Mouse (Mus musculus): ENCODE results near the gene Chrna4. TPM values are rescaled to one million over a fixed set of nuclear protein-coding genes. Genes with fewer than 3 reads are reported as not detected.

Gene Chrna4
- polyA plus RNA-seq, 1 experiment from 2014 or later, result 0.33 TPM

- Histone ChIP-seq H3K4me1 (replicated peaks; ENCODE audit: control insufficient read depth, insufficient read depth, low read length) (no peaks in the 10 kb centered on the region), H3K27ac (ENCODE audit: low read depth, low read length) (no peak within 1 kb of the TSS), H3K4me2 (replicated peaks; ENCODE audit: low read depth) (no peak within 1 kb of the TSS), H3K9me3 (ENCODE audit: control insufficient read depth) (no peaks in the 10 kb centered on the region), H3K36me3 (ENCODE audit: control insufficient read depth, insufficient read depth) (peaks cover 12% of the 10 kb centered on the region), H3K4me3 (ENCODE audit: low read depth, low read length) (no peak within 1 kb of the TSS), H3K27me3 (replicated peaks; ENCODE audit: control insufficient read depth, insufficient read depth, low read length) (no peaks in the 10 kb centered on the region), H3K9ac (ENCODE audit: low read depth, low read length) (no peak within 1 kb of the TSS)
- no peak for ATAC-seq
- WGBS, result 54% methylated on average over 2 of the region's 2 CpGs
- no peak for TF ChIP-seq CTCF (IDR thresholded peaks at IDR 0.05; ENCODE audit: low read depth)
These were observed 56.9 kb downstream of the Chrna4 start, which contains the start of gene Col20a1 for GRCm38 (mm10) chr2:180986449-180986848. Gene Col20a1 (plus strand): TSS chr2:180986535.

DNA sequence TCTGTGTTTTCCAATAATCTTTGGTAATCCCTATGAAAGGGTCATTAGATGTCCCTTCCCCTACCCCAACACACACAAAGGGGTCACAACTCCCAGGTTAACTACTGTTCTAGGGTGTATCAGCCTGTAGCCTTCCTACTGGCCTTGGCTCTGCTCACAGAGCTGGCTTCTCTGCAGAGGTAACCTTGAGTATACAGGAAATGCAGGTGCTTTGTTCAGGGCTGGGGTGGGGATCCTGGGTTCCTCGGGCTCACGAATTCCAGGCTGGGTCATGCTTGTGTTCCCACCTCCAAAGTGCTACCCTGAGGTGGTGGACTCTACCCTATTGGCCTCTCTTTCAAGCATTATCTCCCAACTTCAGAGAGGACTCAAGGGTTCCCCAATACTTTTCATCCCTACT is 57.7 kb downstream of the Chrna4 start:
- 77% methylated on average over 2 of the region's 2 CpGs for WGBS
- no peaks in the 10 kb centered on the region for H3K4me1 ChIP-seq (replicated peaks; ENCODE audit: control insufficient read depth, insufficient read depth, low read length)
- no peak overlapping the region for H3K9ac ChIP-seq (ENCODE audit: low read depth, low read length)
- H3K27ac ChIP-seq (ENCODE audit: low read depth, low read length), result no peak overlapping the region
- H3K4me2 ChIP-seq (replicated peaks; ENCODE audit: low read depth), result no peak overlapping the region
- no peak overlapping the region for H3K4me3 ChIP-seq (ENCODE audit: low read depth, low read length)
- ATAC-seq, result no peak
- no peaks in the 10 kb centered on the region for H3K9me3 ChIP-seq (ENCODE audit: control insufficient read depth)
- peaks cover 20% of the 10 kb centered on the region for H3K36me3 ChIP-seq (ENCODE audit: control insufficient read depth, insufficient read depth)
- H3K27me3 ChIP-seq (replicated peaks; ENCODE audit: control insufficient read depth, insufficient read depth, low read length), result no peaks in the 10 kb centered on the region
- no peak for TF ChIP-seq CTCF (IDR thresholded peaks at IDR 0.05; ENCODE audit: low read depth)

- Histone ChIP-seq H3K4me2 (replicated peaks; ENCODE audit: low read depth) (no peak overlapping the region), H3K9me3 (ENCODE audit: control insufficient read depth) (no peaks in the 10 kb centered on the region), H3K4me3 (ENCODE audit: low read depth, low read length) (no peak overlapping the region), H3K4me1 (replicated peaks; ENCODE audit: control insufficient read depth, insufficient read depth, low read length) (no peaks in the 10 kb centered on the region), H3K27ac (ENCODE audit: low read depth, low read length) (no peak overlapping the region), H3K27me3 (replicated peaks; ENCODE audit: control insufficient read depth, insufficient read depth, low read length) (no peaks in the 10 kb centered on the region), H3K9ac (ENCODE audit: low read depth, low read length) (no peak overlapping the region), H3K36me3 (ENCODE audit: control insufficient read depth, insufficient read depth) (peaks cover 64% of the 10 kb centered on the region)
- no peak for ATAC-seq
- WGBS, result 73% methylated on average over 6 of the region's 6 CpGs
- no peak for TF ChIP-seq CTCF (IDR thresholded peaks at IDR 0.05; ENCODE audit: low read depth)
These were observed 62.2 kb downstream of the Chrna4 start for GRCm38 (mm10) chr2:180981133-180981532.

Other genes with a start within 250 kb of the Chrna4 start
- gene Ythdf1, start 122.6 kb downstream of the Chrna4 start, polyA plus RNA-seq (2015; fragmentation: Nextera tagmentation; extraction: Ambion mirVana), result 24.2 and 26.8 TPM in 2 replicates
- gene Birc7, start 114.5 kb downstream of the Chrna4 start, polyA plus RNA-seq (2015; fragmentation: Nextera tagmentation; extraction: Ambion mirVana), result not detected in 2 replicates
- gene Nkain4, start 88.8 kb downstream of the Chrna4 start, polyA plus RNA-seq (2015; fragmentation: Nextera tagmentation; extraction: Ambion mirVana), result 22.9 and 25.9 TPM in 2 replicates
- gene Arfgap1, start 76.3 kb downstream of the Chrna4 start, polyA plus RNA-seq (2015; fragmentation: Nextera tagmentation; extraction: Ambion mirVana), result 44.0 and 51.9 TPM in 2 replicates
- gene Col20a1, start 57.0 kb downstream of the Chrna4 start, polyA plus RNA-seq (2015; fragmentation: Nextera tagmentation; extraction: Ambion mirVana), result 0.43 and 0.80 TPM in 2 replicates
- 0.51 and 0.72 TPM in 2 replicates for gene Kcnq2, start 91.8 kb upstream of the Chrna4 start, polyA plus RNA-seq (2015; fragmentation: Nextera tagmentation; extraction: Ambion mirVana)
- 0.38 and 0.58 TPM in 2 replicates for gene Eef1a2, start 113.5 kb upstream of the Chrna4 start, polyA plus RNA-seq (2015; fragmentation: Nextera tagmentation; extraction: Ambion mirVana)
- 197 TPM in 2 replicates for gene Ppdpf, start 143.7 kb upstream of the Chrna4 start, polyA plus RNA-seq (2015; fragmentation: Nextera tagmentation; extraction: Ambion mirVana)
- 1.9 and 2.4 TPM in 2 replicates for gene Ptk6, start 159.2 kb upstream of the Chrna4 start, polyA plus RNA-seq (2015; fragmentation: Nextera tagmentation; extraction: Ambion mirVana)
- gene Srms, start 169.6 kb upstream of the Chrna4 start, polyA plus RNA-seq (2015; fragmentation: Nextera tagmentation; extraction: Ambion mirVana), result 0.17 and 0.20 TPM in 2 replicates
- gene Fndc11, start 176.5 kb upstream of the Chrna4 start, polyA plus RNA-seq (2015; fragmentation: Nextera tagmentation; extraction: Ambion mirVana), result 0.13 TPM in 1 of 2 replicates, not detected in the other
- 5.7 and 6.9 TPM in 2 replicates for gene Helz2, start 198.5 kb upstream of the Chrna4 start, polyA plus RNA-seq (2015; fragmentation: Nextera tagmentation; extraction: Ambion mirVana)
- gene Gmeb2, start 244.5 kb upstream of the Chrna4 start, polyA plus RNA-seq (2015; fragmentation: Nextera tagmentation; extraction: Ambion mirVana), result 5.4 and 5.8 TPM in 2 replicates

Data from intestine, postnatal 0 days (tissue).